Mouse (Mus musculus) forebrain, embryonic 14.5 days (tissue): ENCODE measurements around the gene Otog. TPM values are rescaled to one million over a fixed set of nuclear protein-coding genes. Genes with fewer than 3 reads are reported as not detected.

Experiments
- ATAC-seq: fragments of 200-750 bp; cut with Nextera tagmentation; 2 replicates; pipeline ENCODE4 v1.8.0; 2017; ENCODE audit warnings: mild to moderate bottlenecking, moderate library complexity
- DNase-seq: peaks from one replicate; pipeline ENCODE4 v3.0.0-alpha.2; 2015; ENCODE audit warnings: low spot score
- H3K27ac ChIP-seq: fragments of 300-500 bp; sonication (generic); 2 replicates; pipeline ENCODE4 v1.5.1; 2014; ENCODE audit warnings: low read depth, mild to moderate bottlenecking, control low read depth, low read length, moderate library complexity
- H3K27me3 ChIP-seq: fragments of 300-500 bp; sonication (generic); replicated peaks from 2 replicates; pipeline ENCODE4 v1.6.1; 2014; ENCODE audit warnings: low read length, control low read depth, mixed read lengths; ENCODE audit not compliant: control insufficient read depth, insufficient read depth
- H3K36me3 ChIP-seq: fragments of 300-500 bp; sonication (generic); 2 replicates; pipeline ENCODE4 v1.6.1; 2014; ENCODE audit warnings: low read length, control low read depth; ENCODE audit not compliant: control insufficient read depth, insufficient read depth
- H3K4me1 ChIP-seq: fragments of 300-500 bp; sonication (generic); 2 replicates; pipeline ENCODE4 v1.6.1; 2014; ENCODE audit warnings: antibody characterized with exemption, low read length, control low read depth; ENCODE audit not compliant: control insufficient read depth, insufficient read depth
- H3K4me2 ChIP-seq: fragments of 300-500 bp; sonication (generic); 2 replicates; pipeline ENCODE4 v1.6.1; 2014; ENCODE audit warnings: mild to moderate bottlenecking, control low read depth, low read length
- H3K4me3 ChIP-seq: fragments of 300-500 bp; sonication (generic); 2 replicates; pipeline ENCODE4 v1.5.1; 2014; ENCODE audit warnings: low read depth, low read length, control low read depth
- H3K9ac ChIP-seq: fragments of 300-500 bp; sonication (generic); 2 replicates; pipeline ENCODE4 v1.6.1; 2014; ENCODE audit warnings: mild to moderate bottlenecking, low read length, control low read depth, moderate library complexity
- H3K9me3 ChIP-seq: fragments of 300-500 bp; sonication (generic); replicated peaks from 2 replicates; pipeline ENCODE4 v1.6.1; 2016; ENCODE audit warnings: low read length, control low read depth, mixed read lengths; ENCODE audit not compliant: control insufficient read depth
- WGBS: fragments of 180-500 bp; shearing (Covaris S2); extraction: QIAGEN DNeasy Blood & Tissue Kit; methylation state at CpG from one replicate; pipeline ENCODE4 v1.1.7; 2014; 5-methylcytosine and 5-hydroxymethylcytosine counted together
- polyA plus RNA-seq: library from polyadenylated mRNA; unstranded; fragments of >200 nt; fragmentation: Nextera tagmentation; extraction: Ambion mirVana; gene quantifications from 2 replicates; pipeline ENCODE4 v1.2.1, GENCODE M21; 2014

Otog gene
- polyA plus RNA-seq, 1 experiment from 2014 or later = not detected

- Histone ChIP-seq H3K9me3 (no peaks in the 10 kb centered on the region), H3K4me3 (no peak overlapping the region), H3K4me2 (no peak overlapping the region), H3K36me3 (no peaks in the 10 kb centered on the region), H3K4me1 (no peaks in the 10 kb centered on the region), H3K27ac (no peak overlapping the region), H3K9ac (no peak overlapping the region), H3K27me3 (no peaks in the 10 kb centered on the region)
- DNase-seq (no peak), ATAC-seq (no peak)
- 76% methylated on average over 4 of the region's 4 CpGs for WGBS
Measured at GRCm38 (mm10) chr7:46327896-46328295, 87.1 kb downstream of the Otog start.

GRCm38 (mm10) chr7:46337397-46337796, 96.6 kb downstream of the Otog start:
- Histone ChIP-seq H3K9ac (no peak overlapping the region), H3K27ac (no peak overlapping the region), H3K4me3 (no peak overlapping the region), H3K4me1 (no peaks in the 10 kb centered on the region), H3K27me3 (no peaks in the 10 kb centered on the region), H3K4me2 (no peak overlapping the region), H3K9me3 (no peaks in the 10 kb centered on the region), H3K36me3 (no peaks in the 10 kb centered on the region)
- 93% methylated on average over 9 of the region's 9 CpGs for WGBS
- ATAC-seq (no peak), DNase-seq (no peak)

- Histone ChIP-seq H3K4me2 (no peak overlapping the region), H3K4me3 (no peak overlapping the region), H3K27me3 (no peaks in the 10 kb centered on the region), H3K9me3 (no peaks in the 10 kb centered on the region), H3K36me3 (no peaks in the 10 kb centered on the region), H3K9ac (no peak overlapping the region), H3K27ac (no peak overlapping the region), H3K4me1 (no peaks in the 10 kb centered on the region)
- DNase-seq (no peak), ATAC-seq (no peak)
- WGBS = 18% methylated on average over 3 of the region's 3 CpGs
Measured at GRCm38 (mm10) chr7:46339818-46340217, 99.0 kb downstream of the Otog start.

GRCm38 (mm10) chr7:46340295-46340694, 99.5 kb downstream of the Otog start:
- no peak overlapping the region for H3K4me2 ChIP-seq
- no peak for ATAC-seq
- no peaks in the 10 kb centered on the region for H3K9me3 ChIP-seq
- H3K36me3 ChIP-seq = no peaks in the 10 kb centered on the region
- H3K9ac ChIP-seq = no peak overlapping the region
- WGBS = 63% methylated on average over 5 of the region's 5 CpGs
- no peak overlapping the region for H3K27ac ChIP-seq
- H3K4me1 ChIP-seq = no peaks in the 10 kb centered on the region
- H3K27me3 ChIP-seq = no peaks in the 10 kb centered on the region
- no peak overlapping the region for H3K4me3 ChIP-seq
- no peak for DNase-seq

- Histone ChIP-seq H3K27ac (no peak overlapping the region), H3K9ac (no peak overlapping the region), H3K27me3 (no peaks in the 10 kb centered on the region), H3K9me3 (no peaks in the 10 kb centered on the region), H3K4me3 (no peak overlapping the region), H3K4me1 (no peaks in the 10 kb centered on the region), H3K36me3 (no peaks in the 10 kb centered on the region), H3K4me2 (no peak overlapping the region)
- DNase-seq = no peak
- ATAC-seq = no peak
- 84% methylated on average over 9 of the region's 9 CpGs for WGBS
Measured at GRCm38 (mm10) chr7:46341471-46341870, 100.7 kb downstream of the Otog start.

GRCm38 (mm10) chr7:46347692-46348091, 106.9 kb downstream of the Otog start:
- no peaks in the 10 kb centered on the region for H3K36me3 ChIP-seq
- H3K27me3 ChIP-seq = peaks cover 24% of the 10 kb centered on the region
- WGBS = 72% methylated on average over 4 of the region's 4 CpGs
- no peak for ATAC-seq
- no peak for DNase-seq
- no peaks in the 10 kb centered on the region for H3K4me1 ChIP-seq
- no peak overlapping the region for H3K27ac ChIP-seq
- no peak overlapping the region for H3K4me3 ChIP-seq
- H3K9me3 ChIP-seq = no peaks in the 10 kb centered on the region
- no peak overlapping the region for H3K9ac ChIP-seq
- H3K4me2 ChIP-seq = no peak overlapping the region

GRCm38 (mm10) chr7:46348813-46349212, 108.0 kb downstream of the Otog start:
- DNase-seq (peak; percentile 6), ATAC-seq (no peak)
- H3K4me2 ChIP-seq = peak overlapping the region; percentile 35
- no peak overlapping the region for H3K9ac ChIP-seq
- H3K4me1 ChIP-seq = no peaks in the 10 kb centered on the region
- no peak overlapping the region for H3K27ac ChIP-seq
- H3K9me3 ChIP-seq = no peaks in the 10 kb centered on the region
- under 1% methylated on average over 34 of the region's 36 CpGs for WGBS
- peaks cover 24% of the 10 kb centered on the region for H3K27me3 ChIP-seq
- H3K4me3 ChIP-seq = no peak overlapping the region
- no peaks in the 10 kb centered on the region for H3K36me3 ChIP-seq

GRCm38 (mm10) chr7:46350119-46350702, 109.4 kb downstream of the Otog start:
- no peak overlapping the region for H3K4me3 ChIP-seq
- no peaks in the 10 kb centered on the region for H3K4me1 ChIP-seq
- WGBS = 55% methylated on average over 9 of the region's 9 CpGs
- H3K9me3 ChIP-seq = no peaks in the 10 kb centered on the region
- H3K9ac ChIP-seq = no peak overlapping the region
- no peak overlapping the region for H3K4me2 ChIP-seq
- DNase-seq (no peak), ATAC-seq (no peak)
- H3K36me3 ChIP-seq = no peaks in the 10 kb centered on the region
- H3K27me3 ChIP-seq = peaks cover 24% of the 10 kb centered on the region
- H3K27ac ChIP-seq = no peak overlapping the region

GRCm38 (mm10) chr7:46352748-46353147, 112.0 kb downstream of the Otog start:
- H3K9me3 ChIP-seq = no peaks in the 10 kb centered on the region
- no peak overlapping the region for H3K4me2 ChIP-seq
- no peaks in the 10 kb centered on the region for H3K4me1 ChIP-seq
- H3K27ac ChIP-seq = no peak overlapping the region
- DNase-seq (no peak), ATAC-seq (no peak)
- H3K4me3 ChIP-seq = no peak overlapping the region
- no peak overlapping the region for H3K9ac ChIP-seq
- peaks cover 19% of the 10 kb centered on the region for H3K27me3 ChIP-seq
- WGBS = 65% methylated on average over 2 of the region's 2 CpGs
- no peaks in the 10 kb centered on the region for H3K36me3 ChIP-seq
